Mouse (Mus musculus): ENCODE results near the gene Trnt1. TPM values are rescaled to one million over a fixed set of nuclear protein-coding genes. Genes with fewer than 3 reads are reported as not detected.

Gene Trnt1
- total RNA-seq, 2 experiments from 2014 or later = 37.7 to 40.5 TPM

- DNase-seq = no peak
- intact Hi-C loops (cut with DNase I) = loop anchor here (2.0 kb wide), 1 partner anchor 31 kb away; the partner anchor contains the start of gene Crbn
Observed at GRCm38 (mm10) chr6:106769290-106769866, 458 bp downstream of the Trnt1 start.

- intact Hi-C loops (cut with DNase I) = no loop called here
- DNase-seq = no peak
Observed at GRCm38 (mm10) chr6:106770046-106770445, 1.1 kb downstream of the Trnt1 start.

- intact Hi-C loops (cut with DNase I) = no loop called here
- DNase-seq = no peak
Observed at GRCm38 (mm10) chr6:106787138-106787537, 18.2 kb downstream of the Trnt1 start.

- DNase-seq = no peak
- intact Hi-C loops (cut with DNase I) = no loop called here
Observed at GRCm38 (mm10) chr6:106791429-106791828, 22.5 kb downstream of the Trnt1 start.

- DNase-seq = no peak
- intact Hi-C loops (cut with DNase I) = no loop called here
Observed at GRCm38 (mm10) chr6:106792486-106792885, 23.6 kb downstream of the Trnt1 start.

- no peak for DNase-seq
- intact Hi-C loops (cut with DNase I) = no loop called here
Observed at GRCm38 (mm10) chr6:106793088-106793487, 24.2 kb downstream of the Trnt1 start.

GRCm38 (mm10) chr6:106793621-106794020, 24.7 kb downstream of the Trnt1 start:
- intact Hi-C loops (cut with DNase I) = no loop called here
- no peak for DNase-seq

- DNase-seq = no peak
- intact Hi-C loops (cut with DNase I) = no loop called here
Observed at GRCm38 (mm10) chr6:106794094-106794814, 25.3 kb downstream of the Trnt1 start.

GRCm38 (mm10) chr6:106799333-106800226, 30.7 kb downstream of the Trnt1 start, which contains the start of gene Crbn:
Gene Crbn (minus strand): TSS chr6:106800077.
- intact Hi-C loops (cut with DNase I) = loop anchor here (2.0 to 10.0 kb wide), 3 partner anchors 31 to 1985 kb away; partner anchors contain the start of genes Arl8b and Trnt1
- peak; percentile 92 to 96 for DNase-seq

- no peak for DNase-seq
- intact Hi-C loops (cut with DNase I) = loop anchor here (2.0 to 10.0 kb wide), 3 partner anchors 31 to 1985 kb away; partner anchors contain the start of genes Arl8b and Trnt1
Observed at GRCm38 (mm10) chr6:106800227-106800557, 31.3 kb downstream of the Trnt1 start.

- no peak for DNase-seq
- intact Hi-C loops (cut with DNase I) = loop anchor here (2.0 to 10.0 kb wide), 3 partner anchors 143 to 1980 kb away; partner anchors contain the start of gene Arl8b
Observed at GRCm38 (mm10) chr6:106804904-106805303, 36.0 kb downstream of the Trnt1 start.

- intact Hi-C loops (cut with DNase I) = loop anchor here (10.0 kb wide), 1 partner anchor 1976 kb away; the partner anchor contains the start of gene Arl8b
- DNase-seq = no peak
Observed at GRCm38 (mm10) chr6:106809161-106809560, 40.2 kb downstream of the Trnt1 start.

- DNase-seq = no peak
- intact Hi-C loops (cut with DNase I) = no loop called here
Observed at GRCm38 (mm10) chr6:106810686-106811085, 41.8 kb downstream of the Trnt1 start.

GRCm38 (mm10) chr6:106819246-106819645, 50.3 kb downstream of the Trnt1 start:
- no peak for DNase-seq
- intact Hi-C loops (cut with DNase I) = no loop called here

GRCm38 (mm10) chr6:106819906-106820305, 51.0 kb downstream of the Trnt1 start:
- intact Hi-C loops (cut with DNase I) = no loop called here
- DNase-seq = no peak

- intact Hi-C loops (cut with DNase I) = no loop called here
- DNase-seq = no peak
Observed at GRCm38 (mm10) chr6:106820566-106820965, 51.6 kb downstream of the Trnt1 start.

GRCm38 (mm10) chr6:106822329-106822728, 53.4 kb downstream of the Trnt1 start:
- intact Hi-C loops (cut with DNase I) = no loop called here
- no peak for DNase-seq

Data from heart, postnatal 36 days (tissue).